Mouse (Mus musculus) lung, postnatal 14 days (tissue): Measurements from ENCODE around the gene Samd4.

Source experiments
- DNase-seq: peaks from one replicate; pipeline ENCODE4 v3.0.0; 2021

Gene Samd4

GRCm38 (mm10) chr14:47004161-47004560 is 121.5 kb downstream of the Samd4 start:
- DNase-seq = peak; percentile 35

- DNase-seq = no peak
These were observed 128.8 kb downstream of the Samd4 start for GRCm38 (mm10) chr14:47011171-47012139.

GRCm38 (mm10) chr14:47015618-47016017 is 133.0 kb downstream of the Samd4 start:
- no peak for DNase-seq

- no peak for DNase-seq
These were observed 135.0 kb downstream of the Samd4 start for GRCm38 (mm10) chr14:47017658-47018057.

- DNase-seq = no peak
These were observed 138.2 kb downstream of the Samd4 start for GRCm38 (mm10) chr14:47020886-47021285.

- no peak for DNase-seq
These were observed 140.9 kb downstream of the Samd4 start for GRCm38 (mm10) chr14:47023529-47023928.

GRCm38 (mm10) chr14:47027431-47028118 is 144.9 kb downstream of the Samd4 start:
- DNase-seq = no peak

- DNase-seq = no peak
These were observed 148.9 kb downstream of the Samd4 start for GRCm38 (mm10) chr14:47031542-47031941.

- DNase-seq = no peak
These were observed 149.5 kb downstream of the Samd4 start for GRCm38 (mm10) chr14:47032140-47032539.

- no peak for DNase-seq
These were observed 150.8 kb downstream of the Samd4 start for GRCm38 (mm10) chr14:47033423-47033822.

- no peak for DNase-seq
These were observed 159.0 kb downstream of the Samd4 start for GRCm38 (mm10) chr14:47041699-47042098.

GRCm38 (mm10) chr14:47049051-47049450 is 166.4 kb downstream of the Samd4 start:
- no peak for DNase-seq

GRCm38 (mm10) chr14:47051743-47052610 is 169.3 kb downstream of the Samd4 start:
- no peak for DNase-seq

GRCm38 (mm10) chr14:47053101-47053500 is 170.4 kb downstream of the Samd4 start:
- DNase-seq = no peak

- no peak for DNase-seq
These were observed 171.2 kb downstream of the Samd4 start for GRCm38 (mm10) chr14:47053824-47054223.

- no peak for DNase-seq
These were observed 176.3 kb downstream of the Samd4 start for GRCm38 (mm10) chr14:47058969-47059368.

- no peak for DNase-seq
These were observed 182.4 kb downstream of the Samd4 start for GRCm38 (mm10) chr14:47065067-47065466.

GRCm38 (mm10) chr14:47066901-47067300 is 184.2 kb downstream of the Samd4 start:
- DNase-seq = no peak

GRCm38 (mm10) chr14:47074045-47074666 is 191.5 kb downstream of the Samd4 start:
- DNase-seq = peak; percentile 62

GRCm38 (mm10) chr14:47075010-47075677 is 192.5 kb downstream of the Samd4 start:
- DNase-seq = no peak

GRCm38 (mm10) chr14:47075856-47076255 is 193.2 kb downstream of the Samd4 start:
- DNase-seq = no peak
